Mouse (Mus musculus) cerebellum, adult 11-12 months (tissue): ENCODE results near the gene Kctd2.
"Not testable (repeated sequence)": the region's sequence is repeated elsewhere in the genome, so short reads cannot be mapped to it uniquely, and the experiment has no call there.

Experiments used
- DNase-seq: peaks from one replicate; pipeline ENCODE4 v3.0.0; 2022

Gene Kctd2

GRCm38 (mm10) chr11:115475025-115475757, 55.3 kb downstream of the Kctd2 start, which contains the start of gene Armc7:
TSS of gene Armc7 (plus strand) at chr11:115475667.
- DNase-seq = peak; percentile 94

GRCm38 (mm10) chr11:115475758-115476237, 55.9 kb downstream of the Kctd2 start:
- no peak for DNase-seq

GRCm38 (mm10) chr11:115476630-115477029, 56.7 kb downstream of the Kctd2 start:
- not testable (repeated sequence) for DNase-seq

- DNase-seq = not testable (repeated sequence)
Observed at GRCm38 (mm10) chr11:115477388-115477787, 57.5 kb downstream of the Kctd2 start.

- DNase-seq = no peak
Observed at GRCm38 (mm10) chr11:115478296-115478938, 58.5 kb downstream of the Kctd2 start.
